Mouse (Mus musculus) heart, embryonic 13.5 days (tissue): ENCODE data around the gene Faap100. TPM values are rescaled to one million over a fixed set of nuclear protein-coding genes. Genes with fewer than 3 reads are reported as not detected.
"Not testable (repeated sequence)": the region's sequence is repeated elsewhere in the genome, so short reads cannot be mapped to it uniquely, and the experiment has no call there.

Experiments used
- ATAC-seq: fragments of 200-750 bp; cut with Nextera tagmentation; 2 replicates; pipeline ENCODE4 v1.8.0; 2017; ENCODE audit warnings: moderate TSS enrichment; ENCODE audit not compliant: insufficient number of reproducible peaks, low FRiP score, low TSS enrichment; ENCODE audit errors: extremely low read depth
- H3K27ac ChIP-seq: fragments of 300-500 bp; sonication (generic); replicated peaks from 2 replicates; pipeline ENCODE4 v1.5.1; 2015; ENCODE audit warnings: moderate library complexity, mild to moderate bottlenecking, inconsistent platforms
- H3K27me3 ChIP-seq: fragments of 300-500 bp; sonication (generic); replicated peaks from 2 replicates; pipeline ENCODE4 v1.6.1; 2015; ENCODE audit warnings: mild to moderate bottlenecking, inconsistent platforms
- H3K36me3 ChIP-seq: fragments of 300-500 bp; sonication (generic); 2 replicates; pipeline ENCODE4 v1.6.1; 2015; ENCODE audit warnings: mild to moderate bottlenecking, inconsistent platforms
- H3K4me1 ChIP-seq: fragments of 300-500 bp; sonication (generic); 2 replicates; pipeline ENCODE4 v1.6.1; 2015; ENCODE audit warnings: inconsistent platforms
- H3K4me2 ChIP-seq: fragments of 300-500 bp; sonication (generic); 2 replicates; pipeline ENCODE4 v1.6.1; 2015; ENCODE audit warnings: inconsistent platforms, mild to moderate bottlenecking, moderate library complexity
- H3K4me3 ChIP-seq: fragments of 300-500 bp; sonication (generic); 2 replicates; pipeline ENCODE4 v1.5.1; 2015; ENCODE audit warnings: moderate library complexity, mild to moderate bottlenecking, inconsistent platforms
- H3K9ac ChIP-seq: fragments of 300-500 bp; sonication (generic); 2 replicates; pipeline ENCODE4 v1.6.1; 2015; ENCODE audit warnings: inconsistent platforms, mild to moderate bottlenecking, moderate library complexity
- H3K9me3 ChIP-seq: fragments of 300-500 bp; sonication (generic); 2 replicates; pipeline ENCODE4 v1.6.1; 2016; ENCODE audit warnings: inconsistent platforms
- WGBS: fragments of 180-500 bp; shearing (Covaris S2); methylation state at CpG from one replicate; pipeline ENCODE4 v1.1.7; 2015; ENCODE audit warnings: mixed read lengths; 5-methylcytosine and 5-hydroxymethylcytosine counted together
- polyA plus RNA-seq: library from polyadenylated mRNA; unstranded; fragments of >200 nt; fragmentation: Nextera tagmentation; extraction: Ambion mirVana; gene quantifications from 2 replicates; pipeline ENCODE4 v1.2.1, GENCODE M21; 2015

Gene Faap100
- 29.1 and 33.5 TPM in 2 replicates for polyA plus RNA-seq

DNA sequence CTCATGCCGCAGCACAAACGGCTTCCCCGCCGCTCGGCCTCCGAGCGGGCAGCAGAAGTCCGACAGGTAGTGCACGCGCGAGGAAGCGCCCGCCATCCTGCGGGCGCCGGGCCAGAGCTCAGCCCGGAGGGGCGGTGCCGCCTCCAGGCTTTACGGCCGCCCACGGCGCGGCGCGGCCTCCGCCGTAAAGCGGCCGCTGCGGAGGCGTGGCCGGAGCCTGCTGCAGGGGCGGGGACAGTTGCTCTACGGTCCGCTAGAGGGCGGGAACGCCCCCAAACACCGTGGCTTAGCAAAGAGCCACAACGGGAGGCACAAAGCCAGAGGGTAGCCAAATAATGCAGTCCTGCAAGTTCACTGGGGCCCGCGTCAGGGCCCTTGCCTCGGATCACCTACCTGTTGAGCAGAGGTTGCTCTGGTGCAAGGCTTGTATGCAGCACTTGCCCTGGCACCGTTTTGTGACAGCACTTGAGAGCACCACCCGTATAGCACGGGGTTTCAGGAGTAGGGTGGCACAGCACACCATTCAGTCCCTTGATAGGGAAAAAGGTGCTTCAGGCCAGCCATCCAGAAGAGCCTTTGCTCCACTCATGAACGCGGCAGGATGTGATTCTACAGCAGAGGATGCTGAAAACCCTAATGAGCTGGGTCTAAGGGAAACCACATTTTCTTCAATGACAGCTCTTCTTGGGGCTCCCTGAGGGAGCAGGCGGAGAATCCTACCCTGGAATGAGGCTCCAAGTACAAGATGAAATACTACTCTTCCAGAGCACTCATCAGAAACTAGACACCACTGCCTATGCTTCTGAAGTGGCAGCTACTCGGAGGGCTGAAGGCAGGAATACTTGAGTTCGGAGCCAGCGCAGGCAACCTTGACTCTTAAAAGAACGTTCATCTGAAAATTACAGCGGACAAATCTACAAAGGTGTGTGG, at the start of gene Faap100:
Gene Faap100 (minus strand): TSS at position 154 of the 930 bp plus-strand sequence.
- peak within 1 kb of the TSS; percentile 93 for H3K4me2 ChIP-seq
- no peaks in the 10 kb centered on the region for H3K27me3 ChIP-seq
- WGBS, result 8% methylated on average over 54 of the region's 54 CpGs
- H3K9me3 ChIP-seq, result no peaks in the 10 kb centered on the region
- H3K4me3 ChIP-seq, result peak within 1 kb of the TSS; percentile 90
- peak within 1 kb of the TSS; percentile 77 for H3K27ac ChIP-seq
- peaks cover 76% of the 10 kb centered on the region for H3K36me3 ChIP-seq
- peaks cover 76% of the 10 kb centered on the region for H3K4me1 ChIP-seq
- peak within 1 kb of the TSS; percentile 93 for H3K9ac ChIP-seq
- peak; percentile 83 for ATAC-seq

DNA sequence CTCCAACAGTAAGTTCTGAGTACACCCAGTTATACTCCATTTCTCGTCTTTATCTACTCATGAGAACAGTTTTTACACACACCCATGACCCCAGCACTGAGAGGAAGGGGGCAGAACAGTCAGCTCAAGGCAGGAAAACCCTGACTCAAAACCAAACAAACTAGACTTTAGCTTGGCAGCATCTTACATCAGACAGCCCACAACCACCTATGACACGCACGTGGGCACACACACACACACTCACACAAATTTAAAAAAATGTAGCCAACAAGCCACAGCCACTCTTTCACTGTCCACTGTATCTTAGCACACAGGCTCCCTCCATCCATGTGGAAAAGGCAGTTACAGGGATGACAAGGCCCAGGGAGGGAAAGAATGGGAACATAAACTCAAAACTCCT, 48.2 kb upstream of the Faap100 start:
- no peaks in the 10 kb centered on the region for H3K27me3 ChIP-seq
- H3K9me3 ChIP-seq, result no peaks in the 10 kb centered on the region
- ATAC-seq, result no peak
- no peak overlapping the region for H3K27ac ChIP-seq
- H3K4me2 ChIP-seq, result no peak overlapping the region
- peaks cover 89% of the 10 kb centered on the region for H3K36me3 ChIP-seq
- 84% methylated on average over 3 of the region's 3 CpGs for WGBS
- H3K9ac ChIP-seq, result no peak overlapping the region
- no peak overlapping the region for H3K4me3 ChIP-seq
- H3K4me1 ChIP-seq, result peaks cover 12% of the 10 kb centered on the region

DNA sequence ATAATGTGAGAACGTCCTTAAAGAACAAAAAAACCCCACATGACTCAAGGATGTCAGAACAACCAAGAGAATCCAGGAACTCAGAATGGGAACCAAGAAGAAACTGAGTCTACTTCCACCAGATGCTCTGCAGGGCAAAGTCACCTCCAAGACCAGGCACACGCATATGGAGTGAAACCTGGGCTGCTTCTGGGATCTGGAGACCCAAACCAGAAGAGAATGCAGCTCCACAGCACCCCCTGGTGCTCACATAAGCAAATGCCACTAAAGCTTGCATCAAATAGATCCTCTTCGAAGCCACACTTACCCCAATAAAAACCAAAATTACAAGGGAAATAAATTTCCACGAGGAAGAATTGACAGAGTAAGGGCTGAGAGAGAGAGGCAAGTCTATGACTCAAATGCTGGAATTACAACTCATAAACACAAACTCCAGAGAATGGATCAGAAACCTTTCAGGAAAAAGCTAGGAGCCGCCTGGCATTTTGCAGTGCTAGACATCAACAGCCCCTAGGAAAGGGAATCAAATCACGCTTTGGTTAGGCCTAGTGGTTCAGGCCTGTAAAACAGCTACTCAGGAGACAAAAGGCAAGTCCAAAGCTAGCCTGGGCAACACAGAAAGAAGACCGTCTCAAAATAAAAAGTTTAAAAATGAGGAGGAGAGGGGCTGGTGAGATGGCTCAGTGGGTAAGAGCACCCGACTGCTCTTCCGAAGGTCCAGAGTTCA, 45.2 kb upstream of the Faap100 start:
- ATAC-seq, result no peak
- H3K27me3 ChIP-seq, result no peaks in the 10 kb centered on the region
- WGBS, result 67% methylated on average over 9 of the region's 9 CpGs
- peaks cover 12% of the 10 kb centered on the region for H3K4me1 ChIP-seq
- H3K9me3 ChIP-seq, result no peaks in the 10 kb centered on the region
- H3K9ac ChIP-seq, result 0 out of 2 replicates have a peak overlapping the region, but pooled peaks have one; percentile 40
- H3K36me3 ChIP-seq, result peaks cover 90% of the 10 kb centered on the region
- H3K4me2 ChIP-seq, result no peak overlapping the region
- no peak overlapping the region for H3K4me3 ChIP-seq
- peak overlapping the region; percentile 42 for H3K27ac ChIP-seq

DNA sequence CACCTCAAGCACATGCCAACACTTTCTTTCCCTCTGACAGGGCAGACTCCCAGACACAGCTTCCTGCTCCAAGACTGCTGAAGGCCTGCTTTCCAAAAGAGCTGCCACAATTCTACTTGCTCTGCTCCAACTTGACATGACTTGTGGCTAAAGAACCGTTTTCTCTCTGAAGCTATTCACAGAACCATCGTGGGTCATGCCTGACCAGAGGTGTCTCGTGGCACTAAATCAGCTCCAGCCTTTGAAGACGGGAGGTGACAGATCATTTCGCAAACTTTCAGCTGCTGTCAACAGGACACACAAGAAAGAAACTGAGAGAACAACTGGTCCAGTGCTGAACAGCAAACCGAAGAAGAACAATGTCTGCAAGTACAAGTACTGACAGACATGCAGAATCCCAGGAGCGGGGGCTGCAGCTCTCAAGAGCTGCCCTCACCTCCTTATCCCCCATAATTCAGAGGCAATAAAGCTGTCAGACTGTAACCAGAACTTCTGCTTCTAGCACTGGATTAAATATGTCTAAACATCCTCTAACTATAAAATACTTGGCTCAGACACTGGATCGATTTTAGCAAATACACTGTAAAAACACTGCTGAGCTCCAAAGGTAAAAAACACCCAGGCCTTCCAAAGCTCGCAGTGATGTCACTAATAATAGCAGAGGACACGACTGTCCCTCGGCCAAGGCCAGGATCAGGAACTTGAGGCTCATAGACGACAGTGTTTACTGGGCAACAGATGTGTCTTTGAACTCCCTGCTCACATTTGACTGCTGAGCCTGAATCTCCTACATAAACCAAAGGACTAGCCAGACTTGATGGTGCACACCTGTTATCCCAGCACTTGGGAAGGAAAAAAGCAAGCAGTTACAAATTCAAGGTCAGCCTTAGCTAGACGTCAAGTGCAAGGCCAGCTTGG, 44.3 kb upstream of the Faap100 start:
- Histone ChIP-seq H3K36me3 (peaks cover 90% of the 10 kb centered on the region), H3K4me3 (no peak overlapping the region), H3K4me2 (no peak overlapping the region), H3K9me3 (no peaks in the 10 kb centered on the region), H3K27ac (peak overlapping the region; percentile 42), H3K9ac (peak overlapping the region; percentile 40; the same call in 1 of the 2 replicates), H3K4me1 (peaks cover 12% of the 10 kb centered on the region), H3K27me3 (no peaks in the 10 kb centered on the region)
- 73% methylated on average over 13 of the region's 13 CpGs for WGBS
- no peak for ATAC-seq

DNA sequence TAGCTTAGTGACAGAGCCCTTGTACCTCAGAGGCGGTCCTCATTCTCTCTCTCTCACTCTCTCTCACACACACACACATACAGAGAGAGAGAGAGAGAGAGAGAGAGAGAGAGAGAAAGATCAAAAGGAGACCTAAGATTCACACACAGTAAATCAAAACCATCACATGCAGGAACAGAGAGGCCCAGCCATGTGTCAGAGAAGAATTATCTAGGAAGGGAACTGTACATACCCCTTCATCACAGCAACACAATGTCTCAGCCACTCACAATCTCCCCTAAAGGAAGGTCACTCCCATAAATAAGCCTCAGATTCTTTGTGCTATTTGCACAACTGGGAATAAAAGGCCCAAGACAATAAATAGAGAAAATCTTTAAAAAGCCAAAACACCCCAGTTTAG, 40.0 kb upstream of the Faap100 start:
- Histone ChIP-seq H3K9ac (no peak overlapping the region), H3K4me3 (no peak overlapping the region), H3K4me2 (no peak overlapping the region), H3K9me3 (no peaks in the 10 kb centered on the region), H3K36me3 (peaks cover 95% of the 10 kb centered on the region), H3K4me1 (peaks cover 12% of the 10 kb centered on the region), H3K27ac (peak overlapping the region; percentile 17; the same call in 1 of the 2 replicates), H3K27me3 (no peaks in the 10 kb centered on the region)
- no peak for ATAC-seq
- 100% methylated on average over 1 of the region's 1 CpGs for WGBS

DNA sequence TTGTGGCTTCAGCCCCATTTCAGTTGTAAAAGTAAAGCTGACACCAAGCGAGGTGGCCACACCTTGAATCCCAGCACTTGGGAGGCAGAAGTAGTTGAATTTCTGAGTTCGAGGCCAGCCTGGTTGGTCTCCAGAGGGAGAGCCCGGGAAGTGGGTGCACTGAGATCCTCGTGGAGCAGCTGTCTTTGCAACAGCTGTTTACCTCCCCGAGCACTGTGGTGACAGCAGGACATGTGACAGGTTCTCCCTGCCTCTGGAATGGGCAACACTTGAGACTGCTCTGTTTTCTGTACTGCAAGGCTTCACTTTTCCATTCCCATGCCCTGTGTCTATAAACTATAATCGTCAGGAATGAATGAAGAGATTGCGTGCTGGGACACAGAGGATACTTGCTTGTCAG, 39.3 kb upstream of the Faap100 start:
- Histone ChIP-seq H3K4me2 (no peak overlapping the region), H3K9me3 (no peaks in the 10 kb centered on the region), H3K9ac (no peak overlapping the region), H3K4me3 (no peak overlapping the region), H3K36me3 (peaks cover 96% of the 10 kb centered on the region), H3K4me1 (peaks cover 5% of the 10 kb centered on the region; the same call in 1 of the 2 replicates), H3K27ac (0 out of 2 replicates have a peak overlapping the region, but pooled peaks have one; percentile 17), H3K27me3 (no peaks in the 10 kb centered on the region)
- ATAC-seq, result no peak
- WGBS, result 77% methylated on average over 7 of the region's 7 CpGs

DNA sequence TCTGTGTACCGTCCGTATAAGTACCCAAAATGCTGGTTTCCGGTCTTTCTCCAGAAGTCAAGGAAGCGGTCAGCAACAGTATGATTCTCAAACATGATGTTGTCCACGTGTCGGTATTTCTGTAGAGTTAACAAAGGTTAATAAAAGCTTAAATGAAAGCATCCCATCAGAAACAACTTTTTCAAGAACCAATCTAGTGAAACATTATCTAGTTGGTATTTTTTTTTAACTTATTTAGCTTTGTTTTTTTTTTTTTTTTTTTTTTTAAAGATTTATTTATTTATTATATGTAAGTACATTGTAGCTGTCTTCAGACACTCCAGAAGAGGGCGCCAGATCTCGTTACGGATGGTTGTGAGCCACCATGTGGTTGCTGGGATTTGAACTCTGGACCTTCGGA, 35.1 kb upstream of the Faap100 start:
- not testable (repeated sequence) for H3K4me3 ChIP-seq, H3K9ac ChIP-seq, H3K27ac ChIP-seq, H3K4me2 ChIP-seq, H3K4me1 ChIP-seq, H3K27me3 ChIP-seq, ATAC-seq, H3K9me3 ChIP-seq
- 95% methylated on average over 7 of the region's 10 CpGs for WGBS
- H3K36me3 ChIP-seq, result peaks cover 97% of the 10 kb centered on the region

DNA sequence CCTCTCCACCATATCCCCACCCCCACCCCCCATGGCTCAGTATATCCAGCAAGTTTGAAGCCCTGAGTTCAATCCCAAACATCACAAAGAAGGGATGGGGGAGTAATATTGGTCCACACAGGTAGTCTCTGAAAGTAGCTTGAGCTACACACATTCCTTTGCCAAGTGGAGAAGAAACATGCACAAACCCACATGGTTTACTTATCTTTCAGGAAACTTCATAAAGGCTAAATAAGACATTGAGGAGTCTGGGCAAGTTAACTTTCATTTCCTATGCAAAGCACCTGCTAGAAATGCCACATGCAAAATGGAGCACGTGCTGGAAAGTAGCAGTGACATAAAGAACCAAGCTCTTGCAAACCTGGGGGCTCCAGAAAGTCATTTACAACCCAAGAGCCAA, 27.9 kb upstream of the Faap100 start:
- 75% methylated on average over 1 of the region's 1 CpGs for whole genome bisulfite sequencing
- H3K4me2 ChIP-seq, result no peak overlapping the region

DNA sequence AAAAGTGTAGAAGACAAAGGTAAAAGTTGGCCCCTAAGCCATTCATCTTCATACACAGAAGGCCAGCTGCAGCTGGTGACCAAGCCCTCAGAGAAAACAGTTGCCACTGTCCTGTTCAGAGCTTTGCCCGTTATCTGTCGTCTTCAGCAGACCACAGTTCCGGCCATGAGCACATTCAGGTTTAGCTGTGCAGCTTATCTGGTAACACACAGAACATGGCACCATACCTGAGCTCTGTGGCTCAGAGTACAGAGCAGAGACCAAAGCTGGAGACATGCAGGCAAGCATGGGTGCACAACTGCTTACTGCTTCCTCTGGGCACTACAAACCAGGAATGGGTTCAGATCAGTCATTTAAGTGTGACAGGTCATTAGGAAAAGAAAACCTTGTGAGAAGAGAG, 27.3 kb upstream of the Faap100 start:
- Histone ChIP-seq H3K9me3 (no peaks in the 10 kb centered on the region), H3K4me1 (no peaks in the 10 kb centered on the region), H3K27me3 (no peaks in the 10 kb centered on the region), H3K27ac (no peak overlapping the region), H3K4me3 (no peak overlapping the region), H3K9ac (no peak overlapping the region), H3K4me2 (no peak overlapping the region), H3K36me3 (peaks cover 100% of the 10 kb centered on the region)
- ATAC-seq, result no peak
- WGBS, result 81% methylated on average over 3 of the region's 3 CpGs

More for the DNA sequence above, 27.9 kb upstream of the Faap100 start:
- Histone ChIP-seq H3K9me3 (no peaks in the 10 kb centered on the region), H3K27me3 (no peaks in the 10 kb centered on the region), H3K9ac (no peak overlapping the region), H3K4me1 (no peaks in the 10 kb centered on the region), H3K36me3 (peaks cover 100% of the 10 kb centered on the region), H3K27ac (no peak overlapping the region), H3K4me3 (no peak overlapping the region)
- no peak for ATAC-seq

DNA sequence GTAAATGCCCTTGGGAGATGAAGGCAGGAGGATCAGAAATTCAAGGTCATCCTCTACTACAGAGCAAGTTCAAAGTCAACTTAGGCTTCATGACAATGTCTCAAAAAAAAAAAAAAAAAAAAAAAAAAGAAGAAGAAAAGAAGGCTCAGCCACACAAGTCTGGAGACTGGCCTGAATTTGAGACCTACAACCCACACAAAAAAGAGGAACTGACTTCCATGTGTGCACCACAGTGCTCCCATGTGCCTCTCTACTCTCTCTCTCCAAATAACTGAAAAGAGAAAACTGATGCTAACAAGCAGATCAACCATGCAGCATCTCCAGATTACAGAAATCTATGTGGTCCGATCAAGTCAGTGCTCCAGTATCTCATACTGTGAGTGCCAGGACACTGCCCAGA, 26.2 kb upstream of the Faap100 start:
- no peak for ATAC-seq
- H3K9me3 ChIP-seq, result no peaks in the 10 kb centered on the region
- no peak overlapping the region for H3K9ac ChIP-seq
- H3K27ac ChIP-seq, result no peak overlapping the region
- no peaks in the 10 kb centered on the region for H3K27me3 ChIP-seq
- H3K4me1 ChIP-seq, result no peaks in the 10 kb centered on the region
- no peak overlapping the region for H3K4me3 ChIP-seq
- peaks cover 100% of the 10 kb centered on the region for H3K36me3 ChIP-seq
- no peak overlapping the region for H3K4me2 ChIP-seq
- 100% methylated on average over 1 of the region's 1 CpGs for WGBS
